Comparison of ENCODE assay signal across 8 mouse cellular contexts in genomic region chr11:69431829-69432639, GRCm38 (mm10). TPM values are rescaled to one million over a fixed set of nuclear protein-coding genes. Genes with fewer than 3 reads are reported as not detected.
DNase-seq lines count a peak whose midpoint lies in the region; ATAC-seq lines count a peak whose summit lies in the region.

No protein-coding gene starts in this region.

- no peaks in the 10 kb centered on the region for H3K9me3 ChIP-seq in hindbrain, embryonic 13.5 days

- H3K4me1 ChIP-seq in hindbrain, embryonic 13.5 days (replicated peaks) = 0 out of 2 replicates have a peak, but pooled peaks cover 7% of the 10 kb centered on the region

- 34% methylated on average over 11 of the region's 11 CpGs for WGBS in hindbrain, embryonic 13.5 days

- peaks cover 2% of the 10 kb centered on the region; the same call in 1 of the 2 replicates for H3K27me3 ChIP-seq in hindbrain, embryonic 13.5 days

- DNase-seq in Muller cell, postnatal 12 days (ENCODE audit: inconsistent ontology term) = peak; percentile 88
- DNase-seq in cerebellum, adult 9-10 months = peak; percentile 94
- DNase-seq in layer of hippocampus, adult 9-11 months = peak; percentile 88
- peak; percentile 91 for DNase-seq in lung, postnatal 10 days
- DNase-seq in retina, embryonic 14.5 days (ENCODE audit: low spot score) = peak; percentile 92
- DNase-seq in thymus, postnatal 4 days = peak; percentile 79

- H3K4me3 ChIP-seq in hindbrain, embryonic 13.5 days = no peak overlapping the region

- H3K9ac ChIP-seq in hindbrain, embryonic 13.5 days = no peak overlapping the region

- no peaks in the 10 kb centered on the region for H3K36me3 ChIP-seq in hindbrain, embryonic 13.5 days

- no peak overlapping the region for H3K27ac ChIP-seq in hindbrain, embryonic 13.5 days

- ATAC-seq in frontal cortex, adult (ENCODE audit: low TSS enrichment) = peak; percentile 57; the same call in 1 of the 2 replicates
- ATAC-seq in hindbrain, embryonic 13.5 days (ENCODE audit: low FRiP score) = 0 out of 2 replicates have a peak, but pooled peaks have one; percentile 43

- no peak overlapping the region for H3K4me2 ChIP-seq in hindbrain, embryonic 13.5 days

RNA-seq across cellular contexts. Expression of gene Kdm6b, which starts 18.6 kb away (rescaled TPM):
- 50.6 and 51.3 TPM in 2 replicates for polyA plus RNA-seq in hindbrain, embryonic 13.5 days (2015; fragmentation: Nextera tagmentation; extraction: Ambion mirVana)

RNA-seq across cellular contexts. Expression of gene Tmem88, which starts 34.0 kb away (rescaled TPM):
- polyA plus RNA-seq in hindbrain, embryonic 13.5 days (2015; fragmentation: Nextera tagmentation; extraction: Ambion mirVana) = 7.1 and 8.7 TPM in 2 replicates

RNA-seq across cellular contexts. Expression of gene Cyb5d1, which starts 36.6 kb away (rescaled TPM):
- polyA plus RNA-seq in hindbrain, embryonic 13.5 days (2015; fragmentation: Nextera tagmentation; extraction: Ambion mirVana) = 34.9 and 35.5 TPM in 2 replicates

RNA-seq across cellular contexts. Expression of gene Naa38, which starts 36.7 kb away (rescaled TPM):
- 103 and 105 TPM in 2 replicates for polyA plus RNA-seq in hindbrain, embryonic 13.5 days (2015; fragmentation: Nextera tagmentation; extraction: Ambion mirVana)
